Mouse (Mus musculus) myocyte (in vitro differentiated cells): ENCODE data around the gene Map4.

ENCODE experiments used
- CEBPB ChIP-seq: IDR thresholded peaks from 2 replicates; pipeline ENCODE4 v1.6.1; 2011; ENCODE audit warnings: mild to moderate bottlenecking, moderate library complexity; ENCODE audit not compliant: poor library complexity, insufficient read depth, severe bottlenecking
- E2F4 ChIP-seq: IDR thresholded peaks from one replicate; pipeline ENCODE4 v1.6.1; 2011; ENCODE audit warnings: mild to moderate bottlenecking, control low read depth, moderate library complexity; ENCODE audit not compliant: insufficient read depth
- MAX ChIP-seq: IDR thresholded peaks from one replicate; pipeline ENCODE4 v1.6.1; 2011; ENCODE audit warnings: low read depth, mild to moderate bottlenecking, control low read depth
- MYOD1 ChIP-seq, 3 experiments: IDR thresholded peaks; one replicate each; pipeline ENCODE4 v1.6.1; 2011; ENCODE audit warnings: control low read depth in 2 of 3, low read depth in 2 of 3, mild to moderate bottlenecking in 2 of 3, moderate library complexity in 1 of 3; ENCODE audit not compliant: insufficient read length in 2 of 3, control insufficient read depth in 1 of 3
- MYOG ChIP-seq, 3 experiments: IDR thresholded peaks; one replicate each; pipeline ENCODE4 v1.6.1; 2011; ENCODE audit warnings: control low read depth in 2 of 3, low read depth in 2 of 3, mild to moderate bottlenecking in 2 of 3; ENCODE audit not compliant: insufficient read length in 2 of 3, control insufficient read depth in 1 of 3, insufficient read depth in 1 of 3
- POLR2A ChIP-seq: IDR thresholded peaks from one replicate; pipeline ENCODE4 v1.6.1; 2011; ENCODE audit warnings: low read depth, mild to moderate bottlenecking, control low read depth, moderate library complexity; ENCODE audit not compliant: insufficient read length
- POLR2AphosphoS2 ChIP-seq: IDR thresholded peaks from one replicate; pipeline ENCODE4 v1.6.1; 2011; ENCODE audit warnings: low read depth, control low read depth; ENCODE audit not compliant: insufficient read length
- REST ChIP-seq: IDR thresholded peaks from one replicate; pipeline ENCODE4 v1.6.1; 2011; ENCODE audit warnings: mild to moderate bottlenecking, control low read depth, moderate library complexity; ENCODE audit not compliant: insufficient read depth, insufficient read length
- SRF ChIP-seq: IDR thresholded peaks from one replicate; pipeline ENCODE4 v1.6.1; 2011; ENCODE audit warnings: low read depth; ENCODE audit not compliant: control insufficient read depth, insufficient read length
- TCF12 ChIP-seq: IDR thresholded peaks from one replicate; pipeline ENCODE4 v1.6.1; 2011; ENCODE audit warnings: mild to moderate bottlenecking, control low read depth; ENCODE audit not compliant: poor library complexity, insufficient read depth, severe bottlenecking
- USF1 ChIP-seq: IDR thresholded peaks from one replicate; pipeline ENCODE4 v1.6.1; 2011; ENCODE audit warnings: low read depth, mild to moderate bottlenecking, control low read depth, moderate library complexity

DNA sequence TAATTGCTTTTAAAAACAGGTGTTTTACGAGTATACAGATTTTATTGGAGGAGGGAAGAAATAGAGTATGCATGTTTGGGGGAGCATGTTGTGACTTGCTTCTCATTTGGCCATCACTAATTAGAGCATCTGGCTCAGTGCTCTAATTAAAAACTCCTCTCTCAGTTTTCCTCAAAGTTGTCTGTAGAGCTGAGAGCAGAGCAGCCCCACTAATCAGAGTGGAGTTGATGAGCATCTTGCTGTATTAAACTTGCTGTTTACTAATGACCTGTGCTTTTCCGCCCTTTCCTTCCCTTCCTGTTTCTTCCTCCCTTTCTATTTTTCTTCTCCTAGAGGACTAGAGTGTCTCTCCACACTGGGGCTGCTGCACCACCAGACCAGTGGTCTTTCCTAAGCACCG lies 71.2 kb downstream of the Map4 start:
- no peak for TF ChIP-seq USF1
- no peak for TF ChIP-seq TCF12
- no peak for TF ChIP-seq REST
- TF ChIP-seq POLR2A, result no peak
- no peak for TF ChIP-seq MAX
- TF ChIP-seq SRF, result no peak
- TF ChIP-seq POLR2AphosphoS2, result no peak
- TF ChIP-seq MYOD1 (IDR thresholded peaks at IDR 0.05; ENCODE audit: control insufficient read depth in 1 of 3, insufficient read length in 2 of 3, low read depth in 2 of 3), result no peak
- no peak for TF ChIP-seq E2F4
- TF ChIP-seq CEBPB, result no peak
- TF ChIP-seq MYOG (IDR thresholded peaks at IDR 0.05; ENCODE audit: control insufficient read depth in 1 of 3, insufficient read depth in 1 of 3, insufficient read length in 2 of 3, low read depth in 2 of 3), result no peak
